Mouse (Mus musculus) myocyte (in vitro differentiated cells): Measurements from ENCODE around the gene Cdkn2a.

Experiments used
- CEBPB ChIP-seq: IDR thresholded peaks from 2 replicates; pipeline ENCODE4 v1.6.1; 2011; ENCODE audit warnings: mild to moderate bottlenecking, moderate library complexity; ENCODE audit not compliant: poor library complexity, insufficient read depth, severe bottlenecking
- E2F4 ChIP-seq: IDR thresholded peaks from one replicate; pipeline ENCODE4 v1.6.1; 2011; ENCODE audit warnings: mild to moderate bottlenecking, control low read depth, moderate library complexity; ENCODE audit not compliant: insufficient read depth
- MAX ChIP-seq: IDR thresholded peaks from one replicate; pipeline ENCODE4 v1.6.1; 2011; ENCODE audit warnings: low read depth, mild to moderate bottlenecking, control low read depth
- MYOD1 ChIP-seq, 3 experiments: IDR thresholded peaks; one replicate each; pipeline ENCODE4 v1.6.1; 2011; ENCODE audit warnings: control low read depth in 2 of 3, low read depth in 2 of 3, mild to moderate bottlenecking in 2 of 3, moderate library complexity in 1 of 3; ENCODE audit not compliant: insufficient read length in 2 of 3, control insufficient read depth in 1 of 3
- MYOG ChIP-seq, 3 experiments: IDR thresholded peaks; one replicate each; pipeline ENCODE4 v1.6.1; 2011; ENCODE audit warnings: control low read depth in 2 of 3, low read depth in 2 of 3, mild to moderate bottlenecking in 2 of 3; ENCODE audit not compliant: insufficient read length in 2 of 3, control insufficient read depth in 1 of 3, insufficient read depth in 1 of 3
- POLR2A ChIP-seq: IDR thresholded peaks from one replicate; pipeline ENCODE4 v1.6.1; 2011; ENCODE audit warnings: low read depth, mild to moderate bottlenecking, control low read depth, moderate library complexity; ENCODE audit not compliant: insufficient read length
- POLR2AphosphoS2 ChIP-seq: IDR thresholded peaks from one replicate; pipeline ENCODE4 v1.6.1; 2011; ENCODE audit warnings: low read depth, control low read depth; ENCODE audit not compliant: insufficient read length
- SRF ChIP-seq: IDR thresholded peaks from one replicate; pipeline ENCODE4 v1.6.1; 2011; ENCODE audit warnings: low read depth; ENCODE audit not compliant: control insufficient read depth, insufficient read length
- TCF12 ChIP-seq: IDR thresholded peaks from one replicate; pipeline ENCODE4 v1.6.1; 2011; ENCODE audit warnings: mild to moderate bottlenecking, control low read depth; ENCODE audit not compliant: poor library complexity, insufficient read depth, severe bottlenecking
- TCF3 ChIP-seq: IDR thresholded peaks from one replicate; pipeline ENCODE4 v1.6.1; 2011; ENCODE audit warnings: low read depth, control low read depth; ENCODE audit not compliant: insufficient read length
- USF1 ChIP-seq: IDR thresholded peaks from one replicate; pipeline ENCODE4 v1.6.1; 2011; ENCODE audit warnings: low read depth, mild to moderate bottlenecking, control low read depth, moderate library complexity

- TF ChIP-seq USF1 (no peak), POLR2A (no peak), E2F4 (no peak), MYOG (IDR thresholded peaks at IDR 0.05; ENCODE audit: control insufficient read depth in 1 of 3, insufficient read depth in 1 of 3, insufficient read length in 2 of 3, low read depth in 2 of 3) (no peak), TCF3 (no peak), MAX (no peak), POLR2AphosphoS2 (no peak), MYOD1 (IDR thresholded peaks at IDR 0.05; ENCODE audit: control insufficient read depth in 1 of 3, insufficient read length in 2 of 3, low read depth in 2 of 3) (no peak), SRF (no peak), TCF12 (no peak), CEBPB (no peak)
Measured at GRCm38 (mm10) chr4:89285688-89286087, 8.8 kb downstream of the Cdkn2a start.
